Mouse (Mus musculus) induced T-regulatory cell, adult 2 months (primary cell): ENCODE measurements at regions not wholly inside any gene's neighbourhood (a gene's known extent, or its start where the extent isn't known, plus 50 kb on each side); places are given as distances from the start of the nearest gene placed in this dataset.
A peak's percentile ranks its signal among the peaks of the same experiment; 100 is the strongest.

Source experiments
- DNase-seq: peaks from one replicate; pipeline ENCODE4 v3.0.0-alpha.2; 2012; ENCODE audit warnings: low read depth

DNA sequence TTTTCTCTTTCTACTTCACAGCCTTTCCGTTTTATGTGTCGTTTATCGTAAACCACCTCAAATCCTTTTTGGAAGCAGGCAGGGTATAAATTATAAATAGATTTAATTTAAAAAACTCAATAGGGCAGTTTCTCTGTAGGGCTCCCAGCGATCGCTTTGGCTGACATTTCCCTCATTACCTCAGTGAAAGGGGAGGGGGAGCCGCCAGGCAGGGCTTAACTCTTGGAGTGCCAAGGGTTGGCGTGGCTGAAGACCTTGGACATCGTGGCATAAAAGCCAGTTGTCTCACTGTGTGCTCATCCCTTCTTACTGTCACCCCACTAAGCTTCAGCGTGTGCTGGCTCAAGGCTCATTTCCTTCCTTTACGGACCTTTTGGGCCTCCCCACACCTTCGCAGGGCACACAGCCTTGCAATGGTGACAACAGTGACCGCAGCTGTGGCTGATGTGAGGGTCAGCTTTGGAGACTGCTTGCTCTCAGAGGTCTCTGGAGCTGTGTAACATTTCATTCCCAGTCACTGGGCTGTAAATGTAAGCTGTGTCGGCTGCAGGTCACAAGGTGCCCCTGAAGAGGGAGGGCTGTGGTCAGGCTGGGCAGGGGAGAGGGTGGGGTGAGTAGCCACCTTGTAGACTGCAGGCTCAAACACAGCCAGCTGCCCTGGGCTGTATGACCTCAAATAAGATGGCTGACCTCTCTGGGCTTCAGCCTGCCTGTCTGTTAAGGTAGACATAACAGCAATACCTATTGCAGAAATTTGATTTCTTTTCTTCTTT lies 81.6 kb upstream of the Stx16 start:
- DNase-seq = no peak

DNA sequence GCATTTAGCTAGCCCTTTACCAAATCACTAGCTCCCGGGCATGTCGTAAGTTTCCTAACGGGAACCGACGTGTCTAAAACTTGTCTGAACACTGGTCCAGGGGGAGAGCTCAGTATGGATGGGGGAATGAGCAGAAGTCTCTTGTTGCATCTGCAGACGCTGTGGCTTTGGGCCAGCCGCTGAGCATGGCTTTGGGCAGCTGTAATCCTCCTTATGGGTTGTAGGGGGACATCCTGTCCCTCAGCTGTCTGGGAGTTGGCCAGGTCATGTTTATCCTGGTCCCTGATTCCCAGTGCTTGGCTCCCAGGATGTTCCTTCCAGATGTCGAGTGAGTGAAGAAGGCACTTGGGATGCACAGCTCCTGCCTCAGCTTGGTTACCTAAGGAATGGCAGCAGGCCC lies 71.4 kb upstream of the Stx16 start:
- DNase-seq = no peak

DNA sequence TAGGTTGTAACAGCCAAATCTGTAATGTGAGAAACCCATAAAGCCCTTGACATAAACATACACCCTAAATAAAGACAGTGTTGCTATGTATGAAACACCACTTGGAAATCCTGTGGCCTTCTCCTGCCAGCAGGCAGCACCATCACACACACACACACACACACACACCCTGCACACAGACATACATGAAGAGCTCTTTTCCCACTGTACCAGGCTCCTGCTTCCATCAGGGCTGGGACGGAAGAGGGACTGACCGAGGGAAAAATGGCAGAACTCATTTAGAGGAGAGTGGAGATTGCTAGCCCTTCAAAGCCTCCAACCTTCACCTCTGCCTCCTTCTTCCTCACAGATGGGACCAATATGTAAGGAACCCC lies 68.1 kb upstream of the Stx16 start:
- no peak for DNase-seq

DNA sequence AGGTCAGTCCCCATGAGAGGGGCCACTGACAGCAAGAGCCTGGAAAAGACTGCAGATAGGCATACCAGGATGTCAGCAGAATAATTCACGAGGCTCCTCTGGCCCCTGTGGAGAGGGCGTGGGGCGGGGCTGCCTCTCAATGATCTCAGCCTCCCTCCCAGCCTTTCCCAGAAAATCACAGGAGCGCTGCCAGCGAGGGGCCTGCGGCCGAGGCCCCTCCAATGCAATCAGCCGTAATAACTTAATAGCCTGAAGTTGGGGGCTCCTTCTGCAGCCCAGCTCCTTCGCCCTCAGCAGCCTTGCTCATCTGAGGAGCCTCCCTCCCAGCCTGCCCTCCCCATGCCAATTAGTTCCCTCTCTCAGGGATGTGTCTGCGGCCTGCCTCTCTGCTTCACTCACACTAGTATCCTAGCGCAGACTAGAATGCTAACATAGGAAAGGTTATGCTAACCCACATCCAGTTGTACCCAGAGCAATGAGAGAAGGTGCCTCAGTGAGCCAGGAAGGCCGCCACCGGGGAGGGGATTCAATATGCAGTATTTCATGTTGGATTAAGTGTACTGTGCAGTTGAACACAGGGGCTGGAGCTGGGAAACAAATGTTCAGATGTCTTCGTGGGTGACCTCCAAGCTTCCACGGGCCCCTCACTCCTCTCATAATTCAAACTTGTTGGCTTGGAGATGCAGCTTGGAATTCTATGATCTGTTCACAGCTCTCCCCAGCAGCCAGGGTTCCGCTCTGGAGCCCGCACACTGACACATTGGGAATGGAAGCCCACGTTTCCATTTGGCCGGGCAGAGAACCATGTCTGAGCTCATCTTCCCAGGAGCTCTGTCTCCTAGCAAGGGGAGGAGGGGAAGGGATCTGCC lies 67.5 kb upstream of the Stx16 start:
- no peak for DNase-seq

DNA sequence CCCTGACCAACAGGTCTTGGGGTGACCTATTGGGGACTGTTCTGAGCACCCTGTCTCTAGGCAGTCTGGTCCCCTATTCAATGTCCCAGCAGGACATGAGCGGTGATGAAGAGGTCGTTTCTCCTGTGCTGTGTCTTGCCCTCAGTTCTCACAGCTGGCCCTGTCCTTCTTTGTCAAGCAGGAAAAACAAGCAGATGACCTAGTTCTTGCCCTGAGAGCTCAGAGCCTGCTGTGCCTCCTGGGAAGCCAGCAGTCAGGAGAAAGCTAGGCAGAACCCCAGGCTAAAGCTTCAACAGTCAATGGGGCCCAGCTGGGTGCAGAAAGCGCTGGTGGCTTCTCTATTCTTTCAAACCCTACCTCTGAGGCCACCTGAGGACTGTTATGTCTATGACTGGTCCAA lies 66.1 kb upstream of the Stx16 start:
- DNase-seq = no peak

DNA sequence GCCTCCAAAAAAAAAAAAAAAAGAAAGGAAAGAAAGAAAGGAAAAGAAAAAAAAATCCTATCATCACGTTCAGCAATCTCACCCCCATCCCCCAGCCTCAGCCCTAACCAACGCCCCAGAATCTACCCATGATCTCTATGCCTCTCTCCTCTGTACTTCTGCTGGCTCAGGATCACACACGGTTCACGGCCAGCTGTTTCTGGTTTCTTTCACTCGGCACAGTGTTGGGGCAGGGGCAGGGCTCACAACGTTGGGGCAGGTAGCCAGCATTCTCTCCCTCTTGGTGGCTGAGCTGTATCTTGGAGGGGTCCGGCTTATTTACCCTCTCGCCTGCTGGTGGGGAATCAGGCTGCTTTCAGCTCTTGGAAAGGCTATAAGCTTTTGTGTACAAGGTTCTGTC lies 64.7 kb upstream of the Stx16 start:
- no peak for DNase-seq

DNA sequence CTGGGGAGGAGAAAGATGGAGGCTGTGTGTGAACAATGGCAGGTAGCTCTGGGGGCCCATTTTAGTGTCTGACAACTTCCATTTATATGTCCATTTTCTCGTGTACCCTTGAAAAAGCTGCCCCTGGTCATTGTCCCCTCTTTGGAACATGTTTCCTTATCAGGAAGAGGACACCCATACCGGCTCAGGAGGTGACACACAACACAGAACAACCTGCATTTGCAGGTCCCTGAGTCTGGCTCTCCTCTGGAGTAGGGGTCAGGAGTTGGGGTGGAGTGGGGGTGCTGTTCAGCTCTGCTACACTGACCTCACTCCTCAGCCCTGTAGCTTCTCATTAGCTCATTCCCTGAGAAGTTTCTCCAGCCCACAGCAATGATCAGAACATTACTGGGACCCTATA lies 61.7 kb upstream of the Stx16 start:
- no peak for DNase-seq

DNA sequence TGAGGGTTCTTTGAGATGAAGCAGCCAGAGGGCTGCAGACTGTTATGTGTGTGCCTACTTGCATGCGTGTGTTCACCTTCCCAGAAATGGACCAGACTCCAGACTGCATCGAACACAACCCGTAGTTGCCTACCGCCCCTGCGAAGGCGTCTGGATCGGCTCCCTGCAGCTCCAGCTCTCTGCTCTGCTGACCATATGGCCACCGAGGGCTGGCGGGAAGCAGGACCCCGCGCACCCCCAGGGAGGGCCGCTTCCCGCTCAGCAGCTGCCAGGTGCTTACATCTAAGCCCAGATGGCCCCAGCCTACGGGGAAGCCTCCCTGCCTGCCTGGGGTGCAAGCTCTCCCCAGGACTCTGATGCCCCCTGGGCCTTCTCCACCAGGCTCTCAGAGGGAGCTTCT lies 60.8 kb upstream of the Stx16 start:
- no peak for DNase-seq

DNA sequence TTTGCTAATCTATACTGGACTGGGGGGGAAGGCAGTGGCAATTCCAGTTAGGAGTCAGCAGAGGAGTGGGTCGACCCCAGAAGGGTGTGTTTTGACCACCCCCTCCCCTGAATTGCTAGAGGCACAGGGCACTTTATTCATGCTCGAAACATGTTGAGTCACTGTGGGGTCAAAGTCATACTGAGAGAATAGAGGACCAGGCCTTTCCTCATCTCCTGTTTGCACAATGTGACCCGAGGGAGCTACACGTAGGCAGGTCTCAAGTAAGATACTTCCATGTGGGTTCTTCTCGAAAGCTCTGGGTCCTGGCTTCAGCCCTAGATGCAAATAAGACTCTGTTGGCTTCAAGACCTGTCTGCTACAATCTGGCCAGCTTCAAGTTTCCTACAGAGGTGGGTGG lies 60.0 kb upstream of the Stx16 start:
- no peak for DNase-seq

DNA sequence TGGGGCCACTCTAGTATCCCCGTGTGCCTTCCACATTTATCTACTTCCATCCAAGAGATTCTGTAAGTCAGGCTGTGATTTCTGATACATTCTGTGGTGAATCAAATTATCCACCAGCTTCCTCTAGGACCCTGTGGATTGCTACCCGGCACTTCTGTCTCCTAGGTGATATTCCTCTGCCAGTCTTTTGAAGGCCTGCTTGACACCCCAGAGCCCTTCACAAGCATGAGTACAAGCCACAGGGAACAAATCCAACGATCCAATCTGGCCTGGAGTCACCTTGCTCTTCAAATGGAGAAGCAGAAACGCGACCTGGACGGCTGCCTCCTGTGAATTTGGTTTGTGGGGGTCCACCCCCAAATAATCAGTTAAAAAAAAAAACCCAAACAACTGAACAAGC lies 59.1 kb upstream of the Stx16 start:
- no peak for DNase-seq

DNA sequence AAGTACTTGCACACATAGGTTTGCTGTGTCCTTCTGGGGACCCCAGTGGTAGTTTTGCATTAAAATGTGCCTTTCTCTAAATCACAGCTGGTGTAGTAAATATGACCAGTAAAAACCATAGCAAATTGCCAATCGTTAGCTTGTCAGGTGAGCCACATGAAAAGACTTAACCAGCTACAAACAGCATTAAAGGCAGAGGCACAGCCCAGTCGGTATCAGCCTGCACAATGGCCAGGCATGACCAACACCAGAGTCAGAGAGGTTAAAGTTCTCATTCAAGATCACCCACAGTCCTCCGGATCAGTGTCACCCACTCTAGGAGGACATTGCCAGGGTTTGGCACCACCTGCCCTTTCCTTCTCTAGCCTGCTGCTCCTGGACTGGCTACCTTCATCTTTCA lies 58.5 kb upstream of the Stx16 start:
- DNase-seq = peak; percentile 3

DNA sequence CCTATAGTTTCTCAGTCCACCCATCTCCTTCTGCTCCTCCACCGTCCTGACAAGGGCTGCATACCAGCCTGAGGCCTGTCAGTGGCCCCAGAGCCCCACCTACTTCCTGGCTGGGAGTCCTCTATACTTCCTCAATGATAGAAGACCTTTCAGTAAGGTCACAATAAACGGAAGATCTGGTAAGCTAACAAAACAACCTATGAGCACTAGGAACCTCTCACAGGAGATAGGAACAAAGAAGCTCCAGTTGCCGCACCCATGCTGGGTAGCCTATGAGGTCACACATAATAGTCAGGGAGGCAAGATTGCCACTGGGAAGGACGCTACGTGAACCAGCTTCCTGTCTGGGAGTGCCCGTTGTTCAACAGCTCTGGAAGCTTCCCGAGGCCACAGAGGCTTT lies 58.1 kb upstream of the Stx16 start:
- peak; percentile 52 for DNase-seq

DNA sequence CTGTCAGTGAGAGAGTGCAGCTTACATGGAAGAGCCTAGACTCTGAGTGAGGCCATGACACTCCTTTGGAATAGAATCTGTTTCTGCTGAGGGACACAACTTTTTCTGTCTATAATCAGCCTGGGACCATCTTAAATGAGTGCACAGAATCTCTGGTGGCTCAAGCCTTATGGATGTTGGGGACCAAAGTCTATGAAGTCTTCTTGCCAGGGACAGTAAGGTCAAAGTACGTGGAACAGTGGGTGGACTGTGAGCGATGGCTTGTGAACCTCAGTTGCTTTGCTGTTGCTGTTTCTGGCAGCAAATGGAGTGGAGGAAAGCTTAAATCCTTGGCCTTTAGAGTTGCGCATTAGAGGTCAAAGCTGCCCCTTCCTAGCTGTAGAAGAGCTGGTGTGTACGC lies 57.1 kb upstream of the Stx16 start:
- no peak for DNase-seq

DNA sequence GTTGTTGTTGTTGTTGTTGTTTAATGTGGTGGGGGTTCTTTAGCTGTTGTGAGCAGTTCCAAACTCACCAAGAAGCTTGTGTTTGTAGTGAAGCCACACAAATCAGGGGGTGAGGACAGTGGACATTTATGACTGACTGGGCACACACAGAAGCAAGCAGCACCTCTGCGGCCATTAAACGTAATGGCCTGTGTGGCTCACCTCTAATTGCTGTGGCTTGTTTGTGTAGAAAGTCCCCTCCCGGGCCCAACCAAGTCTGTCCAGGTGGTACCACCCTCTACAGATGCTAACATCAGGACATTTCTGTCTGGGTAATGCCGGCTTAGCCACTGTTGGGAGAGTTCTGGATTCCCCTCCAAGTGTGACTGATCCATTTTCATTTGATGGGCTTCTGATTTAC lies 56.1 kb upstream of the Stx16 start:
- DNase-seq = no peak

DNA sequence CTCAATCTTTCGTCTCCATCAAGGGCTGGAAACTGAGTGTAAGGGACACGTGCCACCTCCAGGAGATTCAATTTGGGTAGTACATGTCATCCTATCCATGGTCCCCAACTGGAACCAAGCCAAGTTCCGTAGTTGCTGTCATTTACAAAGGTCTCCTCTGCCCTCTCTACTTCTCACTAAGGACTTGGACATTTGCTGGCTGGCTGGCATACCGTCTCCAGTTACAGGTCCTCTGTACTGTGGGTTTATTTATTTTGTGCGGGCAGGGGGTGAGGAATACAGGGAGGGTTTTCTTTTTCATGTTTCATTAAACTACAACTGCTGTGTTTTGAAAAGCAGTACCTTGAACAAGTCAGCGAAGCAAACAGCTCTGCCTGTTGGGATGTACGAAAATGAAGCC lies 55.7 kb upstream of the Stx16 start:
- no peak for DNase-seq

DNA sequence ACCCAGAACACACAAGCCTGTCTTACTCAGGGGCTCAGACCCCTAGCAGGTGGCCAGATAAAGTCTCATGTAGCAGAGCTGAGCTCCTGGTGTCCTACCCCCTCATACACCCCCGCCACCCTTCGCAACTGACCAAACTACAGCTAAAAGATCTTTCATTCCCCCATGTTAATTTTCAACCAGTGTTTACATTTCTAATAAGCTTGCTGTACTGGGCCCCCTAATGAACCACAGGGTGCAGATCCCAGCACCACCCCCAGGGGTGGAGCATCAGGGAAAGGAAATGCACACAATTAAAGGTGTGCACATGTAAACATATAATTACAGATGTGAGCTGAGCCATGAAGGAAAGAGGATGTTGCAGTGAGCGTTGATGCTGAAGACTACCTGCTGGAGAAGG lies 54.6 kb upstream of the Stx16 start:
- DNase-seq = no peak

DNA sequence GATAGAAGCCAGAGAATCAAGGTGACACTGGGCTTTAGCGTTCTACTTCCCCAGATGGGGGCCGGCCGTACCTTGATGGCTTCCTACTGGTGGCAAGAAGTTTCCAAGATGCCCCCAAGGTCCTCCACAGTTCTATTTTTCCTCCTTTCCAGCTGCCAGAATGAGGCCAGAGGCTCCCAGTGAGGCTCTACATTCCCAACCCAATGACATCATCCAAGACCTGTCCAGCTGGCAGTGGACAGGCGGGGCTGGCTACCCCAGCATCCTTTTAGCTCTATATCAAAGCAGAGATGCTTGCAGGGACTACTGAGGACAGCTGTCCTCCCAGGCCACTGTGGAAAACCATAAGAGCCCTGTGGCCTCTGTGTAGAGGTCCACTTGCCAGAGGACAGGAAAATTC lies 53.8 kb upstream of the Stx16 start:
- DNase-seq = no peak

DNA sequence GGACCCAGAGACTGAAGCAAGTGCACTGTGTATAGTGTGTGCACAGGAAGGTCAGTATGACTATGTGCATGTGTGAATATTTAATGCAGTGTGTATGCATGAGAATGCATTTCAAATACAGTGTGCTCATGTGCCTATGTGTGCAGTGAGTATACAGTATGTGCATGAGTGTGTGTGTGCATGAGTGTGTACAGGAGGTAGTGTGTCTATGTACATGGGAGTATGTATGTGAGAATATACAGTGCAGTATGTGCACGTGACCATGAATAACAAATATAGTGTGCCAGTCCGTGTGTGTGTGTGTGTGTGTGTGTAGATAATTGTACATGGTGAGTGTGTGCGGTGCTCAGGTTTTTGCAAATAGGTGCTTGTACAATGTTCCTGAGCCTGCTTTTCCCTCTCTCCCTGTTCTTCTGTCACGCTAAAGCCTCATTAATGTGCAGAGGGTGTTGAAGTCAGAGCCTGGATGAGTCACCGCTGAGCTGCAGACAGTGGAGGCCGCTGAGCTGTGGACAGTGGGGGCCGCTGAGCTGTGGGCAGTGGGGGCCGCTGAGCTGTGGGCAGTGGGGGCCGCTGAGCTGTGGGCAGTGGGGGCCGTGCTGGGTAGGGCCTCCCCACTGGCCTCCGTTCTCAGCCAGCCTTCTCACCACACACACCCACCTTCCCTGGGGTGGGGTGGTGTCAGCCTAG lies 50.8 kb upstream of the Stx16 start:
- no peak for DNase-seq
